ENCODE assay signal across 8 mouse cellular contexts in genomic region chr5:5265401-5265841, GRCm38 (mm10).
DNase-seq lines count a peak whose midpoint lies in the region; ATAC-seq lines count a peak whose summit lies in the region.

No protein-coding gene starts in this region.

- no peak for ATAC-seq in neural tube, embryonic 12.5 days (ENCODE audit: low FRiP score, low read depth)
- ATAC-seq in kidney, embryonic 16.5 days (ENCODE audit: low FRiP score, low TSS enrichment) = no peak

- WGBS in neural tube, embryonic 12.5 days = 28% methylated on average over 8 of the region's 8 CpGs
- 55% methylated on average over 8 of the region's 8 CpGs for WGBS in kidney, embryonic 16.5 days

- H3K4me2 ChIP-seq in neural tube, embryonic 12.5 days (replicated peaks) = peak overlapping the region; percentile 46
- no peak overlapping the region for H3K4me2 ChIP-seq in kidney, embryonic 16.5 days (replicated peaks; ENCODE audit: low read depth, low read length)

- H3K9ac ChIP-seq in neural tube, embryonic 12.5 days = no peak overlapping the region
- no peak overlapping the region for H3K9ac ChIP-seq in kidney, embryonic 16.5 days (replicated peaks; ENCODE audit: low read length)

- no peaks in the 10 kb centered on the region for H3K36me3 ChIP-seq in neural tube, embryonic 12.5 days
- no peaks in the 10 kb centered on the region for H3K36me3 ChIP-seq in kidney, embryonic 16.5 days (ENCODE audit: insufficient read depth, low read length)

- no peak overlapping the region for H3K27ac ChIP-seq in neural tube, embryonic 12.5 days
- H3K27ac ChIP-seq in kidney, embryonic 16.5 days (ENCODE audit: low read length) = no peak overlapping the region

- peak; percentile 15 for DNase-seq in cerebellum, postnatal 25 days
- no peak for DNase-seq in cerebellum, adult 9-11 months
- DNase-seq in neural tube, embryonic 10.5 days (ENCODE audit: extremely low spot score, low spot score) = no peak
- peak; percentile 26 to 45 for DNase-seq in layer of hippocampus, postnatal 36 days
- peak; percentile 64 for DNase-seq in telencephalon, adult 2 months (ENCODE audit: low read depth, low spot score)
- no peak for DNase-seq in B cell, adult 2 months

- H3K27me3 ChIP-seq in neural tube, embryonic 12.5 days (replicated peaks) = no peaks in the 10 kb centered on the region
- H3K27me3 ChIP-seq in kidney, embryonic 16.5 days (ENCODE audit: insufficient read depth, low read length) = no peaks in the 10 kb centered on the region

- H3K4me3 ChIP-seq in neural tube, embryonic 12.5 days = no peak overlapping the region; the same call in 1 of the 2 replicates
- no peak overlapping the region for H3K4me3 ChIP-seq in kidney, embryonic 16.5 days (ENCODE audit: low read length)

- no peaks in the 10 kb centered on the region for H3K9me3 ChIP-seq in neural tube, embryonic 12.5 days
- no peaks in the 10 kb centered on the region for H3K9me3 ChIP-seq in kidney, embryonic 16.5 days (ENCODE audit: low read length)

- peaks cover 10% of the 10 kb centered on the region for H3K4me1 ChIP-seq in neural tube, embryonic 12.5 days
- peaks cover 11% of the 10 kb centered on the region; the same call in 1 of the 2 replicates for H3K4me1 ChIP-seq in kidney, embryonic 16.5 days (ENCODE audit: insufficient read depth, low read length)

Comparison
In these comparisons a context has a peak if more than half of its experiments do, and no peak if none do; other contexts are left out.
1. DNase-seq: peak in cerebellum, postnatal 25 days (2 of 2), layer of hippocampus, postnatal 36 days (2 of 2) and telencephalon, adult 2 months (single experiment); none in cerebellum, adult 9-11 months (single experiment), neural tube, embryonic 10.5 days (single experiment) and B cell, adult 2 months (0 of 2).